29 mouse cellular contexts compared by ENCODE assay signal in genomic region chr19:34214136-34214535, GRCm38 (mm10). TPM values are rescaled to one million over a fixed set of nuclear protein-coding genes. Genes with fewer than 3 reads are reported as not detected.
A peak's percentile ranks its signal among the peaks of the same experiment; 100 is the strongest.
DNase-seq lines count a peak whose midpoint lies in the region; ATAC-seq and TF ChIP-seq lines count a peak whose summit lies in the region.
"Had no signal": no experiment of that assay in that cellular context is flagged by ENCODE, and none has a peak within 500 bp of the region (broad histone marks: within the 10 kb centered on the region; RNA-seq: fewer than 3 reads in every experiment).

No protein-coding gene starts in this region.

- no peak for TF ChIP-seq CTCF in stomach, postnatal 0 days (IDR thresholded peaks at IDR 0.05; ENCODE audit: low read depth)

- H3K4me1 ChIP-seq in intestine, embryonic 15.5 days (replicated peaks) = 0 out of 2 replicates have a peak, but pooled peaks cover 9% of the 10 kb centered on the region
- no peaks in the 10 kb centered on the region for H3K4me1 ChIP-seq in stomach, postnatal 0 days (replicated peaks; ENCODE audit: control insufficient read depth, insufficient read depth)
- H3K4me1 ChIP-seq: forebrain, embryonic 13.5 days; hindbrain, embryonic 12.5 days had no signal

- H3K4me3 ChIP-seq in intestine, embryonic 15.5 days (replicated peaks) = no peak overlapping the region
- H3K4me3 ChIP-seq in stomach, postnatal 0 days (ENCODE audit: low read depth, low read length) = no peak overlapping the region
- H3K4me3 ChIP-seq: embryonic facial prominence, embryonic 13.5 days; erythroblast, embryonic 14.5 days; forebrain, embryonic 13.5 days; hindbrain, embryonic 12.5 days; layer of hippocampus, adult 2 months; limb, embryonic 13.5 days; liver, embryonic 15.5 days had no signal

- no peaks in the 10 kb centered on the region for H3K36me3 ChIP-seq in intestine, embryonic 15.5 days
- H3K36me3 ChIP-seq in stomach, postnatal 0 days (ENCODE audit: control insufficient read depth, insufficient read depth, low read length) = no peaks in the 10 kb centered on the region
- H3K36me3 ChIP-seq: embryonic facial prominence, embryonic 13.5 days; hindbrain, embryonic 12.5 days; limb, embryonic 13.5 days; liver, embryonic 15.5 days had no signal

- H3K4me2 ChIP-seq in intestine, embryonic 15.5 days (replicated peaks) = no peak overlapping the region
- no peak overlapping the region for H3K4me2 ChIP-seq in stomach, postnatal 0 days (replicated peaks; ENCODE audit: low read depth)
- H3K4me2 ChIP-seq: embryonic facial prominence, embryonic 13.5 days; forebrain, embryonic 13.5 days; heart, embryonic 11.5 days; hindbrain, embryonic 12.5 days; limb, embryonic 13.5 days; liver, embryonic 15.5 days had no signal

- DNase-seq in heart, adult 11 months = peak; percentile 87
- no peak for DNase-seq in heart, postnatal 4 days
- peak; percentile 58 for DNase-seq in ovary, adult 18-20 months (ENCODE audit: low spot score)
- DNase-seq in ovary, postnatal 14 days (ENCODE audit: low spot score) = no peak
- no peak for DNase-seq in stomach, postnatal 0 days (ENCODE audit: low spot score)
- DNase-seq in gastrocnemius, postnatal 10 days = no peak
- no peak for DNase-seq in left cerebral cortex, adult 8-10 months (ENCODE audit: low spot score in 2 of 2)
- DNase-seq: adrenal gland, adult 2 months; cerebellum, adult 8-10 months; cerebellum, postnatal 36 days; embryo, embryonic 11 days; heart, postnatal 14 days; kidney, adult 8-10 months; kidney, postnatal 14 days; lung, postnatal 4 days; right cerebral cortex, postnatal 25 days had no signal

- H3K27me3 ChIP-seq in intestine, embryonic 15.5 days (replicated peaks) = no peaks in the 10 kb centered on the region
- H3K27me3 ChIP-seq in stomach, postnatal 0 days (ENCODE audit: control insufficient read depth, insufficient read depth, low read length) = no peaks in the 10 kb centered on the region
- H3K27me3 ChIP-seq: embryonic facial prominence, embryonic 13.5 days; forebrain, embryonic 13.5 days; hindbrain, embryonic 12.5 days; limb, embryonic 13.5 days; liver, embryonic 15.5 days had no signal

- peak; percentile 57 for ATAC-seq in intestine, embryonic 15.5 days
- ATAC-seq in stomach, postnatal 0 days (ENCODE audit: low FRiP score, low TSS enrichment) = 0 out of 2 replicates have a peak, but pooled peaks have one; percentile 30
- ATAC-seq: forebrain, embryonic 13.5 days had no signal

- WGBS in intestine, embryonic 15.5 days = 42% methylated on average over 4 of the region's 4 CpGs
- WGBS in stomach, postnatal 0 days = 37% methylated on average over 4 of the region's 4 CpGs

- TF ChIP-seq EP300 in stomach, postnatal 0 days (optimal IDR thresholded peaks at IDR 0.05) = no peak

- 0 out of 2 replicates have a peak overlapping the region, but pooled peaks have one; percentile 22 for H3K27ac ChIP-seq in intestine, embryonic 15.5 days
- no peak overlapping the region for H3K27ac ChIP-seq in stomach, postnatal 0 days (replicated peaks)
- H3K27ac ChIP-seq: embryonic facial prominence, embryonic 13.5 days; forebrain, embryonic 13.5 days; hindbrain, embryonic 12.5 days; layer of hippocampus, adult 2 months; limb, embryonic 13.5 days; liver, embryonic 15.5 days had no signal

- no peak overlapping the region for H3K9ac ChIP-seq in intestine, embryonic 15.5 days
- H3K9ac ChIP-seq in stomach, postnatal 0 days (ENCODE audit: low read length) = no peak overlapping the region
- H3K9ac ChIP-seq: embryonic facial prominence, embryonic 13.5 days; forebrain, embryonic 13.5 days; hindbrain, embryonic 12.5 days; limb, embryonic 13.5 days; liver, embryonic 15.5 days had no signal

- no peaks in the 10 kb centered on the region for H3K9me3 ChIP-seq in intestine, embryonic 15.5 days
- no peaks in the 10 kb centered on the region for H3K9me3 ChIP-seq in stomach, postnatal 0 days (ENCODE audit: control insufficient read depth, low read length)
- H3K9me3 ChIP-seq: embryonic facial prominence, embryonic 13.5 days; forebrain, embryonic 13.5 days; hindbrain, embryonic 12.5 days; limb, embryonic 13.5 days; liver, embryonic 15.5 days had no signal

RNA-seq across cellular contexts. Expression of gene Stambpl1, which starts 22.1 kb away (rescaled TPM):
- total RNA-seq in heart, postnatal 4 days (2021) = 1 to 10 TPM; 7.1 to 7.9 TPM
- polyA plus RNA-seq in intestine, embryonic 15.5 days (2015; fragmentation: Nextera tagmentation; extraction: Ambion mirVana) = 19.6 and 20.2 TPM in 2 replicates
- 13.0 and 13.1 TPM in 2 replicates for polyA plus RNA-seq in stomach, postnatal 0 days (2015; fragmentation: Nextera tagmentation; extraction: Ambion mirVana)
- 1 to 10 TPM; 2.3 to 2.6 TPM for total RNA-seq in gastrocnemius, postnatal 10 days (2021)
- 10 to 100 TPM; 19.1 to 21.7 (median 20.7) TPM for total RNA-seq in left cerebral cortex, adult 8-10 months (2022)
- polyA plus RNA-seq: erythroblast, embryonic 14.5 days had no signal

RNA-seq across cellular contexts. Expression of gene Acta2, which starts 41.3 kb away (rescaled TPM):
- 1,000 to 10,000 TPM; 1,243 to 1,503 TPM for total RNA-seq in heart, postnatal 4 days (2021)
- 1,375 and 1,410 TPM in 2 replicates for polyA plus RNA-seq in intestine, embryonic 15.5 days (2015; fragmentation: Nextera tagmentation; extraction: Ambion mirVana)
- 3,095 and 3,545 TPM in 2 replicates for polyA plus RNA-seq in stomach, postnatal 0 days (2015; fragmentation: Nextera tagmentation; extraction: Ambion mirVana)
- 100 to 1,000 TPM; 517 to 534 TPM for total RNA-seq in gastrocnemius, postnatal 10 days (2021)
- total RNA-seq in left cerebral cortex, adult 8-10 months (2022) = 10 to 100 TPM; 10.0 to 16.2 (median 11.1) TPM
- polyA plus RNA-seq: erythroblast, embryonic 14.5 days had no signal

RNA-seq across cellular contexts. Expression of gene Ankrd22, which starts 48.3 kb away (rescaled TPM):
- not detected for total RNA-seq in heart, postnatal 4 days (2021)
- 1.5 and 1.7 TPM in 2 replicates for polyA plus RNA-seq in intestine, embryonic 15.5 days (2015; fragmentation: Nextera tagmentation; extraction: Ambion mirVana)
- 16.3 and 17.4 TPM in 2 replicates for polyA plus RNA-seq in stomach, postnatal 0 days (2015; fragmentation: Nextera tagmentation; extraction: Ambion mirVana)
- not detected for total RNA-seq in gastrocnemius, postnatal 10 days (2021)
- total RNA-seq in left cerebral cortex, adult 8-10 months (2022) = under 1 TPM in 3 of 4 experiments, not detected in 1; 0.30 to 0.65 (median 0.36) TPM
- total RNA-seq: adrenal gland, adult 2 months; gastrocnemius, adult 18-20 months; gastrocnemius, postnatal 4 days; heart, postnatal 14 days; layer of hippocampus, adult 2 months; midbrain, postnatal 0 days had no signal
- polyA plus RNA-seq: adrenal gland, adult 2 months; erythroblast, embryonic 14.5 days; forebrain, embryonic 13.5 days; heart, embryonic 11.5 days; hindbrain, embryonic 12.5 days; midbrain, postnatal 0 days; neural tube, embryonic 14.5 days had no signal

Comparison
In these comparisons a context has a peak if more than half of its experiments do, and no peak if none do; other contexts are left out.
1. DNase-seq: peak in heart, adult 11 months (single experiment) and ovary, adult 18-20 months (single experiment); none in heart, postnatal 4 days (single experiment), ovary, postnatal 14 days (single experiment), stomach, postnatal 0 days (single experiment), gastrocnemius, postnatal 10 days (single experiment) and left cerebral cortex, adult 8-10 months (0 of 2).
2. RNA of gene Acta2, which starts 41.3 kb away (total RNA-seq): 1,243 to 1,503 TPM in heart, postnatal 4 days and 517 to 534 TPM in gastrocnemius, postnatal 10 days; 10.0 to 16.2 TPM in left cerebral cortex, adult 8-10 months; every median in the first group is over 10 times any median in the second.